Mouse (Mus musculus): ENCODE data around the gene Cmas. TPM values are rescaled to one million over a fixed set of nuclear protein-coding genes. Genes with fewer than 3 reads are reported as not detected.

Cmas gene
- total RNA-seq, 2 experiments from 2014 or later: 30.6 to 35.1 TPM

Other genes with a start within 250 kb of the Cmas start
- gene Ldhb, start 248.7 kb upstream of the Cmas start, total RNA-seq (2021): 1,000 to 10,000 TPM; 3,158 to 3,186 TPM
- gene Kcnj8, start 185.1 kb upstream of the Cmas start, total RNA-seq (2021): 10 to 100 TPM; 15.8 to 19.6 TPM
- gene Abcc9, start 54.4 kb upstream of the Cmas start, total RNA-seq (2021): 100 to 1,000 TPM; 236 to 257 TPM
- not detected for gene Sult6b2, start 47.8 kb downstream of the Cmas start, total RNA-seq (2021)
- gene St8sia1, start 207.8 kb downstream of the Cmas start, total RNA-seq (2021): under 1 TPM; 0.10 to 0.57 TPM

Data from heart, adult 18-20 months (tissue).